Mouse (Mus musculus) spleen, adult 2 months (tissue): ENCODE measurements around the gene Dpy19l2.

ENCODE experiments used
- CTCF ChIP-seq: fragments of 200-500 bp; IDR thresholded peaks from 2 replicates; pipeline ENCODE4 v1.5.1; 2011; ENCODE audit warnings: mild to moderate bottlenecking, inconsistent platforms; ENCODE audit not compliant: insufficient read depth, insufficient read length, insufficient replicate concordance; ENCODE audit errors: extremely low read depth
- POLR2A ChIP-seq: fragments of 200-500 bp; IDR thresholded peaks from 2 replicates; pipeline ENCODE4 v1.6.1; 2011; ENCODE audit warnings: low read depth, low read length, inconsistent platforms

GRCm38 (mm10) chr9:24511371-24512120 is 184.5 kb downstream of the Dpy19l2 start:
- TF ChIP-seq CTCF (no peak), POLR2A (no peak)
